Mouse (Mus musculus) cortical plate, adult 2 months (tissue): ENCODE measurements around the gene Mrpl2.

Source experiments
- CTCF ChIP-seq: fragments of 200-500 bp; IDR thresholded peaks from 2 replicates; pipeline ENCODE4 v1.5.1; 2011; ENCODE audit warnings: mild to moderate bottlenecking, control low read depth, low read length; ENCODE audit not compliant: insufficient read depth; ENCODE audit errors: extremely low read depth
- POLR2A ChIP-seq: fragments of 200-500 bp; IDR thresholded peaks from 2 replicates; pipeline ENCODE4 v1.6.1; 2011; ENCODE audit warnings: mild to moderate bottlenecking, low read length, control low read depth; ENCODE audit not compliant: insufficient read depth; ENCODE audit errors: extremely low read depth

GRCm38 (mm10) chr17:46650232-46651031 lies 4.4 kb downstream of the Mrpl2 start, which contains the start of gene Cul7:
- TF ChIP-seq POLR2A = peak; percentile 72; the same call in 1 of the 2 replicates
- TF ChIP-seq CTCF = no peak
